Mouse (Mus musculus) spleen, adult 2 months (tissue): ENCODE measurements around the gene Atp1a1.

Experiments
- CTCF ChIP-seq: fragments of 200-500 bp; IDR thresholded peaks from 2 replicates; pipeline ENCODE4 v1.5.1; 2011; ENCODE audit warnings: mild to moderate bottlenecking, inconsistent platforms; ENCODE audit not compliant: insufficient read depth, insufficient read length, insufficient replicate concordance; ENCODE audit errors: extremely low read depth
- POLR2A ChIP-seq: fragments of 200-500 bp; IDR thresholded peaks from 2 replicates; pipeline ENCODE4 v1.6.1; 2011; ENCODE audit warnings: low read depth, low read length, inconsistent platforms

GRCm38 (mm10) chr3:101603194-101603593, 1.3 kb downstream of the Atp1a1 start:
- TF ChIP-seq CTCF (no peak), POLR2A (no peak)
